In genomic region chr13:36750056-36750455, GRCm38 (mm10) we compare ENCODE assay signal across 32 mouse cellular contexts. TPM values are rescaled to one million over a fixed set of nuclear protein-coding genes. Genes with fewer than 3 reads are reported as not detected.
DNase-seq lines count a peak whose midpoint lies in the region; ATAC-seq lines count a peak whose summit lies in the region.
"Had no signal": no experiment of that assay in that cellular context is flagged by ENCODE, and none has a peak within 500 bp of the region (broad histone marks: within the 10 kb centered on the region; RNA-seq: fewer than 3 reads in every experiment).

No protein-coding gene starts in this region.

- H3K9me3 ChIP-seq in forebrain, embryonic 14.5 days (replicated peaks; ENCODE audit: control insufficient read depth, low read length): no peaks in the 10 kb centered on the region
- no peaks in the 10 kb centered on the region for H3K9me3 ChIP-seq in forebrain, embryonic 15.5 days
- H3K9me3 ChIP-seq in lung, embryonic 16.5 days (ENCODE audit: control insufficient read depth, low read length): no peaks in the 10 kb centered on the region
- H3K9me3 ChIP-seq: embryonic facial prominence, embryonic 15.5 days; forebrain, embryonic 12.5 days; limb, embryonic 13.5 days; liver, embryonic 12.5 days; megakaryocyte, embryonic 14.5 days; midbrain, embryonic 13.5 days had no signal

- no peak overlapping the region for H3K4me2 ChIP-seq in forebrain, embryonic 14.5 days (ENCODE audit: low read length)
- no peak overlapping the region for H3K4me2 ChIP-seq in forebrain, embryonic 15.5 days (replicated peaks)
- H3K4me2 ChIP-seq in lung, embryonic 16.5 days (ENCODE audit: low read depth, low read length): no peak overlapping the region
- H3K4me2 ChIP-seq: embryonic facial prominence, embryonic 15.5 days; forebrain, embryonic 12.5 days; heart, embryonic 11.5 days; hindbrain, embryonic 14.5 days; limb, embryonic 13.5 days; liver, embryonic 12.5 days; midbrain, embryonic 13.5 days had no signal

- no peak for ATAC-seq in forebrain, embryonic 14.5 days
- no peak for ATAC-seq in forebrain, embryonic 15.5 days (replicated peaks)
- ATAC-seq in lung, embryonic 16.5 days (ENCODE audit: low read depth): peak; percentile 41; the same call in 1 of the 2 replicates
- ATAC-seq: inflammation-experienced regulatory T-cells, adult 6 months; liver, embryonic 12.5 days; liver, postnatal 0 days; midbrain, embryonic 13.5 days had no signal

- H3K4me1 ChIP-seq in forebrain, embryonic 14.5 days (ENCODE audit: control insufficient read depth, insufficient read depth, low read length): peaks cover 4% of the 10 kb centered on the region; the same call in 1 of the 2 replicates
- H3K4me1 ChIP-seq in forebrain, embryonic 15.5 days: peaks cover 9% of the 10 kb centered on the region; the same call in 1 of the 2 replicates
- H3K4me1 ChIP-seq in lung, embryonic 16.5 days (replicated peaks; ENCODE audit: control insufficient read depth, insufficient read depth, low read length): no peaks in the 10 kb centered on the region
- H3K4me1 ChIP-seq: embryonic facial prominence, embryonic 15.5 days; liver, embryonic 12.5 days; megakaryocyte, embryonic 14.5 days had no signal

- H3K4me3 ChIP-seq in forebrain, embryonic 14.5 days (ENCODE audit: low read depth, low read length): no peak overlapping the region
- no peak overlapping the region for H3K4me3 ChIP-seq in forebrain, embryonic 15.5 days
- H3K4me3 ChIP-seq in lung, embryonic 16.5 days (ENCODE audit: low read length): no peak overlapping the region
- H3K4me3 ChIP-seq: embryonic facial prominence, embryonic 15.5 days; forebrain, embryonic 12.5 days; limb, embryonic 13.5 days; liver, embryonic 12.5 days; megakaryocyte, embryonic 14.5 days; midbrain, embryonic 13.5 days had no signal

- DNase-seq in adrenal gland, postnatal 10 days: peak; percentile 34
- no peak for DNase-seq in adrenal gland, adult 2 months
- DNase-seq in forebrain, embryonic 14.5 days (ENCODE audit: low spot score): peak; percentile 19
- DNase-seq in lung, postnatal 36 days: no peak
- DNase-seq in Muller cell, postnatal 12 days (ENCODE audit: inconsistent ontology term): peak; percentile 68
- DNase-seq in frontal cortex, adult 2 months (ENCODE audit: extremely low spot score in 1 of 2, low spot score in 1 of 2): no peak
- DNase-seq: adrenal gland, postnatal 14 days; cerebellum, adult 2 months; gastrocnemius, postnatal 25 days; heart, adult 18-20 months; heart, postnatal 4 days; kidney, adult 11 months; kidney, postnatal 14 days; layer of hippocampus, adult 9-11 months; liver, postnatal 0 days; lung, postnatal 4 days; right cerebral cortex, postnatal 25 days; thymus, postnatal 14 days had no signal

- no peak overlapping the region for H3K27ac ChIP-seq in forebrain, embryonic 14.5 days (ENCODE audit: low read depth, low read length)
- H3K27ac ChIP-seq in forebrain, embryonic 15.5 days (replicated peaks): no peak overlapping the region
- H3K27ac ChIP-seq in lung, embryonic 16.5 days (ENCODE audit: low read length): no peak overlapping the region
- H3K27ac ChIP-seq: embryonic facial prominence, embryonic 15.5 days; forebrain, embryonic 12.5 days; hindbrain, embryonic 14.5 days; limb, embryonic 13.5 days; liver, embryonic 12.5 days; midbrain, embryonic 13.5 days had no signal

- no peak overlapping the region for H3K9ac ChIP-seq in forebrain, embryonic 14.5 days (ENCODE audit: low read length)
- no peak overlapping the region for H3K9ac ChIP-seq in forebrain, embryonic 15.5 days (replicated peaks)
- H3K9ac ChIP-seq in lung, embryonic 16.5 days (ENCODE audit: low read length): no peak overlapping the region
- H3K9ac ChIP-seq: embryonic facial prominence, embryonic 15.5 days; forebrain, embryonic 12.5 days; hindbrain, embryonic 14.5 days; limb, embryonic 13.5 days; liver, embryonic 12.5 days; liver, postnatal 0 days; midbrain, embryonic 13.5 days had no signal

- H3K27me3 ChIP-seq in forebrain, embryonic 14.5 days (replicated peaks; ENCODE audit: control insufficient read depth, insufficient read depth, low read length): no peaks in the 10 kb centered on the region
- H3K27me3 ChIP-seq in forebrain, embryonic 15.5 days: no peaks in the 10 kb centered on the region
- H3K27me3 ChIP-seq in lung, embryonic 16.5 days (ENCODE audit: control insufficient read depth, insufficient read depth, low read depth, low read length): no peaks in the 10 kb centered on the region
- H3K27me3 ChIP-seq: embryonic facial prominence, embryonic 15.5 days; forebrain, embryonic 12.5 days; limb, embryonic 13.5 days; liver, embryonic 12.5 days; midbrain, embryonic 13.5 days had no signal

- 47% methylated on average over 2 of the region's 2 CpGs for WGBS in forebrain, embryonic 14.5 days
- WGBS in forebrain, embryonic 15.5 days: 39% methylated on average over 2 of the region's 2 CpGs
- 17% methylated on average over 2 of the region's 2 CpGs for WGBS in lung, embryonic 16.5 days

- no peaks in the 10 kb centered on the region for H3K36me3 ChIP-seq in forebrain, embryonic 14.5 days (ENCODE audit: control insufficient read depth, insufficient read depth, low read length)
- H3K36me3 ChIP-seq in forebrain, embryonic 15.5 days: no peaks in the 10 kb centered on the region
- no peaks in the 10 kb centered on the region for H3K36me3 ChIP-seq in lung, embryonic 16.5 days (ENCODE audit: control insufficient read depth, insufficient read depth, low read length)
- H3K36me3 ChIP-seq: embryonic facial prominence, embryonic 15.5 days; forebrain, embryonic 12.5 days; limb, embryonic 13.5 days; liver, embryonic 12.5 days; midbrain, embryonic 13.5 days had no signal

RNA-seq across cellular contexts. Expression of gene Nrn1, which starts 15.1 kb away (rescaled TPM):
- 10 to 100 TPM; 21.9 to 41.4 TPM for total RNA-seq in adrenal gland, postnatal 10 days (2021)
- 1 to 10 TPM; 4.1 to 4.7 TPM for total RNA-seq in adrenal gland, adult 2 months (2021)
- 1.7 TPM in 2 replicates for polyA plus RNA-seq in adrenal gland, adult 2 months (2012; rRNA removed)
- 56.5 and 58.6 TPM in 2 replicates for polyA plus RNA-seq in forebrain, embryonic 14.5 days (2014; fragmentation: Nextera tagmentation; extraction: Ambion mirVana)
- 48.0 and 50.4 TPM in 2 replicates for polyA plus RNA-seq in forebrain, embryonic 15.5 days (2015; fragmentation: Nextera tagmentation; extraction: Ambion mirVana)
- polyA plus RNA-seq in lung, embryonic 16.5 days (2015; fragmentation: Nextera tagmentation; extraction: Ambion mirVana): 0.54 and 1.5 TPM in 2 replicates
- polyA plus RNA-seq in frontal cortex, adult 2 months (2012; rRNA removed): 164 TPM in 2 replicates
- total RNA-seq: common myeloid progenitor, adult 5-6 weeks; neutrophil, adult 5-6 weeks had no signal
- polyA plus RNA-seq: kidney, embryonic 14.5 days had no signal

Comparison
In these comparisons a context has a peak if more than half of its experiments do, and no peak if none do; other contexts are left out.
1. DNase-seq: peak in adrenal gland, postnatal 10 days (single experiment), forebrain, embryonic 14.5 days (single experiment) and Muller cell, postnatal 12 days (single experiment); none in adrenal gland, adult 2 months (single experiment), lung, postnatal 36 days (single experiment) and frontal cortex, adult 2 months (0 of 2).
2. RNA of gene Nrn1, which starts 15.1 kb away (polyA plus RNA-seq): 164 TPM in frontal cortex, adult 2 months, 56.5 to 58.6 TPM in forebrain, embryonic 14.5 days and 48.0 to 50.4 TPM in forebrain, embryonic 15.5 days; 1.7 TPM in adrenal gland, adult 2 months and 0.54 to 1.5 TPM in lung, embryonic 16.5 days; every median in the first group is over 10 times any median in the second.